Mouse (Mus musculus) left cerebral cortex, adult 11 months (tissue): ENCODE results near the gene Map3k5.

Experiments used
- DNase-seq: peaks from one replicate; pipeline ENCODE4 v3.0.0; 2022; ENCODE audit warnings: low spot score

Gene Map3k5

DNA sequence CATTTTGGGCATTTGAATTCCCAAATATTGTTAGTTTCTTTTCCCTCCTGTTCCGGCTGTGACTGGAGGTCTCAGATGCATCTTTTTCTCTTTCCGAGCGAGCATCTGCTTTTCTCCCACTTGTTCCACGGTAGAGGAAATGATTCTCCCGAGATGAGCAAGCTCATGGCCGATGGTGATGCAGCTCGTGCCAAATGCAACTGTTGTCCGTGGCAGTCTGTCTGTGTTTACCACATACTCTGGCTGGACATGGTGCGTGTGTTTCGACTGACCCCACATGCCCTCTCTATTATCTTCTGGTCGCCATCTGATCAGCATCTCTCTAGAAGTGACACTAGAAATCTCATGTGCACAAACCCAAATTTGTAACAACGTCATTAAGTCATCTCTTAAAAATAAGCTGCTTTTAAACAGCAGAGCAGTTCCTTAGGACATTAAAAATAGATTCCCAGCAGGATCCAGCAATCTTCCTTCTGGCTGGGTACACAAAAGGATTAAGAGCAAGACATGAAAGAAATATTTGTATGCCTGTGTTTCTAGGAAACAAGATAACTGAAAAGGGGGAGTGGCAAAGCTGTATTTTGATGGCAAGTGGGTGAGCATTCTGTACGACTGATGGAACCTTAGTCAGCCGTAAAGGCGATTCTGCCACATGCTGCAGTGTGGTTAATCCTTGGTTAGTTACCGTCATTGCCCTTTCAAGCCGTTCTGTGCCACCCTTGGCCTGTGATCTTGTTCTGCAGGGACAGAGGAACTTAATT lies 72.2 kb downstream of the Map3k5 start:
- no peak for DNase-seq

DNA sequence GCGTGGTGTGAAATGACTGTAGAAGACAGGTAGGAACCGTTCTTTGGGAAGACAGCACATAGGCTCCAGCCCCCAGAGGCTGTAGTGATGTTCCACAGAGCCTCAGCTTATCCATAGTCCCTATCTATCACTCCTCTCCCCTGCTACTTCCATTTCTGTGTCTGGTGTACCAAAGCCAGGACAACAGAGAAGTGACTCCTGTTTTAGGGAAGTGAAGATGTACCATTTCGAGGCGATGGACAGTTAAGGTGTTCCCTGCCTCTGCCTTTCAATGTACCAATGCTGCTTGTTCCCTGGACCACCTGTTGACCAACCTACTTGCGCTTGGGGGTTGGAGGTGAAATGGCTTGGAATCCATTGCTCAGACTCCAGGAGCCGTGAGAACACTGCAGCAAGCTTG lies 75.0 kb downstream of the Map3k5 start:
- no peak for DNase-seq

DNA sequence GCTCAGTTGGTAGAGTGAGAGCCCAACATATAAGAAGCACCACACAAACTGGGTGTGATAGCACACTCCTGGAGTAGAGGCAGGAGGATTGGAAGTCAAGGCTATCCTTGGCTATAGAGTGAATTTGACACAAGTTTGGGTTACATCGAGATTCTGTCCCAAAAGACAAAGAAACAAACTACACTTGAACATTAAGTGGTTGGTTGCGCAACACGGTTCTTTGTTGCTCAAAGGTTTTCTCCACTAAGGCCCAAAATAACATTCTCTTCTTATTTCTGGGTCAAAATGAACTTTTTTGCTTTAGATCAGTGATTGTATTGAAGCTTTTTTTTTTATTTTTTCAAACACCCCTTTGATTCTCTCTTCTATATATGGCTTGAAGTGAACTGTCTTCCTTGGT lies 75.7 kb downstream of the Map3k5 start:
- DNase-seq, result no peak

DNA sequence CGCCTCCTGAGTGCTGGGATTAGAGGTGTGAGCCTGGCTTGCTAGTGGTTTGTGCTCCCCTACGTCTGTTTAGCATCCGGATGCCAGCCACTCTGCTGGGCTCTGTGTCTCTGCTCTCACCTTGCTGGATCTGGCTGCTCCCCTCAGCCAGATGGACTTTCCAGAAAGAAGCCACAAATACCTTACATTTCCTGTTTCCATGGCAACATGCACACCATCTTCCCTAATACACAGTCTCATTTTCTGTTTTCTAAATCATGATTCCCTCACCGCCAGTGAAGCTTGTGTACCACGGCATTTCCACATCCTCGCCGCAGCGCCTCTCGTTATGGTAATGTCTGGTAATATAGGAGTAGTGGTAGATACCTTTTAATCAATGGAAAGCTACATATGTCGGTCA lies 84.1 kb downstream of the Map3k5 start:
- no peak for DNase-seq

DNA sequence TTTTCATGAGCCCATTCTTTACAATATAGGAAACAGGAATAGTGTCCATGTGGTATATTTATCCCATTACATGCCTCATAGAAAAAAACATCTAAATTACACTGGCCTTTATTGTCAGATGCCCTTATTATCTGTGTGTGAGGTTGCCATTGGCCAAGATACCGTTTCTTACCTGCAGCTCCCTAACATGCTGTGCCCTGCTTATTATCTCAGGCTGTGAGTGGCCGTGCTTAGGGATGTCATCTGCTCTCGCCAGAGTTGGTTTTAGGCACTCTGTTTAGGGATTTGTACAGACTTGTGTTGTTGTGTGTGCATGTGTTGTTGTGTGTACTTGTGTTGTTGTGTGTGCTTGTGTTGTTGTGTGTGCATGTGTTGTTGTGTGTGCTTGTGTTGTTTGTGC lies 84.5 kb downstream of the Map3k5 start:
- DNase-seq, result no peak

DNA sequence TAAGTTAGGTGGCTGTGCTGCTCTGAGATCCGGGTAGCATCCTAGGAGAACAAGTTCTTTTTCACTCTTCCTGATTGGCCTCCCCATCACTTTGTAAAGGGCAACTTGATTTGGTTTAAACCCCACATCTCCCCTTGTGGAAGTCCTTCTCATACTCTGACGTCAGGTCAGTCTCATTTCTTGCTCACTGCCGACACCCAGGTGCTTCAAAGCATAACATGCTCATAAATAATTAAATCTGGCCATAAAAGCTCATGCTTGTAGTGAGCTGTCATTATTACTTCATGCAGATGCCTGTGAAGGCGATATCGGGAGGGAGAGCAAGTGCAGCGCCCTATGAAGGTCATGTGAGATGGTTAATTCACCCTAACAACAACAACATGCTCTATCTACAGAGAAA lies 87.0 kb downstream of the Map3k5 start:
- DNase-seq, result no peak

DNA sequence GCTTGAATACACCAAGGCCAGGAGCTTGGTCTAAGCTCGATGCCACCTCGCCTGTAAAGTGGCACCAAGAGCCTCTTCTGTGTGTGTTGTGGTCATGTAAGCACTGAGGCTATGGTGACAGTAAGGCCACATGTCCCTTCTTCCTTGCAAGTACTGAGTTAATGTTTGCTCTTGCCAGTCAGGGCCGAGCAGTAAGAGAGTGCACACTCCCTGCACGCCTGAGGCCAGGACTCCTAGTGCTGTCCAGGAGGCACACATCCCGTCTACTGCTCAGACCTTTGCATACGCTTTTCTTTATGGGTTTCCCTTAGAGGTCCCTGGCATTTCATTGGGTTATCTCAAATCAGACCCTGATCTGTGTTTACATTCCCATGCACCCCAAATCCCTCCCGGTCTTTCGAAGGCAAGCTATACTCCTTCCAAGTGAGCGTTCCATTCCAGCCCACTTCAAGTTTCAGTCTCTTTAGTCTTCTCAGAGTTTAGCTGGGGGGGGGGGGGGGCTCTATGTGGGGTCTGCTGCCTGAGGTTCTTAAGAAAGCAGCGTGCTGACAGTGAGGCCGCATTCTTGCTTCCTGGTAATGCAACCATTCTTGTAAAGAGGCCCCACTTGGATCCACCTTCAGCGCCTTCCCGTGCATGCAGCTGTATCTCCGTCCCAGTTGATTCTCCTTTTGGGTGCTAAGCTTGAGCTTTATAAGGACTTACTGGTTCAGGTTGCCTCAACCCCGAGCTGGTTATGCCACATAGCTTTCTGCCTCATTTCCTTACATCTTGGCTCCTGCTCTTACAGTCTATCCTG lies 87.6 kb downstream of the Map3k5 start:
- DNase-seq, result no peak

DNA sequence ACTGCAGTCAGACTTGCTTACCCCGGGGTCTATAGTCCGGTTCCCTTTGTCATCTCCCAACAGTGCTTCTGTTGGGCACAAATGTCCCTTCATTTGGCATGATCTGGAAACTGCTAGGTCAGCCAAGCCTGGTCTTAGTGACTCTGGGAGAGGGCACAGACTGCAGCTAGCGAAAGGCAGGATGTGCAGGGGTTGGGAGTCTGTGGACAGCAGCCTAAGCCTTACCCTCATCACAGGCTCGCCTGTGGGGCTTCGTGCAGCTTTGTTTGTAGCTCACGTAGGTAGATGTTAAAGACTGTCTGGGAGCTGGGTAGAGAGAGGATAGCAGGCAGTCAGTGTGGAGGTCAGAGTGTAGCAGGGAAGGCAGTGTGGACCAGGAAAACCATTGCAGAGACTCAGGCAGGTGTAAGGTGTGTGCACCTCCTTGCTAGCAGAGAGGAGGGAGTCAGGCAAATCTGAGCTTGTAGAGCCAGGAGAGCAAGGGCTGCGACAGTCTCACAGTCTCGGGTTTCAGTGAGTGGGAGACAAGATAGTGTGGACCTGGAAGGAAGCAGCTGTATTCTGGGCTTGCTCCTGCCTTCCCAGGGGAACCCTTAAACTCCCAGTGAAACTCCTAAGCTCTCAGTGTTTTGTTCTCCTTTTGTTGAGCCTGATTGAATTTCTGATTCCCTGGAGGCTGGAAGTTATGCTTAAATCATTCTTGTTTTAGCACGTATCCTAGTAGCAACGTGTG lies 88.5 kb downstream of the Map3k5 start:
- DNase-seq, result no peak

DNA sequence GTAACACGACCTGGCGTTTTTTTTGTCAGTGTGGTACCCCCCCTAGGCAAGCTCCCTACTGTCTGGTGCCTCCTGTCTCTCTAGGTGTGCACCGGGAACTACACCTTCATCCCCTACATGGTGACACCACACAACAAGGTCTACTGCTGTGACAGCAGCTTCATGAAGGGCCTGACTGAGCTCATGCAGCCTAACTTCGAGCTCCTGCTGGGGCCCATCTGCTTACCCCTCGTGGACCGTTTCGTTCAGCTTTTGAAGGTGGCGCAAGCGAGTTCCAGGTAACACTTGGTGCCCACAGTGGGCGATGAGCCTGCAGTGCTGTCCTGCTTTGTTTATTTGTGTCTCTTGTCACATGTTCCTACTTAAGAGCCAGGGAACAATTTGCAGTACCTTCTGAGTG lies 89.3 kb downstream of the Map3k5 start:
- no peak for DNase-seq

DNA sequence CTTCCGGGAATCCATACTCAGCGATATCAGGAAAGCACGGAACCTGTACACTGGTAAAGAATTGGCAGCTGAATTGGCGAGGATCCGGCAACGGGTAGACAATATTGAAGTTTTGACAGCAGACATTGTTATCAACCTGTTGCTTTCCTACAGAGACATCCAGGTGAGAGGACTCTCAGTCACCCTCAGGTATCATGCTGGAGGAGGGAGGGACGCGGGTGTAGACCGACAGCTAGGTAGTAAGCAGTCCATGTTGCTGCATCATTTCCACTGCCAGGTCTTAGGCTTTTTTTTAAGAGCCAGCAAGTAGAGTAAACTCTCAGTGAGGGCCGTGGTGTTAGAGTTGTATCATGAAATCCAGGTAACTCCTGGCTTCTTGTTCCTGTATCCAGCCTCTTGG lies 90.6 kb downstream of the Map3k5 start:
- no peak for DNase-seq

DNA sequence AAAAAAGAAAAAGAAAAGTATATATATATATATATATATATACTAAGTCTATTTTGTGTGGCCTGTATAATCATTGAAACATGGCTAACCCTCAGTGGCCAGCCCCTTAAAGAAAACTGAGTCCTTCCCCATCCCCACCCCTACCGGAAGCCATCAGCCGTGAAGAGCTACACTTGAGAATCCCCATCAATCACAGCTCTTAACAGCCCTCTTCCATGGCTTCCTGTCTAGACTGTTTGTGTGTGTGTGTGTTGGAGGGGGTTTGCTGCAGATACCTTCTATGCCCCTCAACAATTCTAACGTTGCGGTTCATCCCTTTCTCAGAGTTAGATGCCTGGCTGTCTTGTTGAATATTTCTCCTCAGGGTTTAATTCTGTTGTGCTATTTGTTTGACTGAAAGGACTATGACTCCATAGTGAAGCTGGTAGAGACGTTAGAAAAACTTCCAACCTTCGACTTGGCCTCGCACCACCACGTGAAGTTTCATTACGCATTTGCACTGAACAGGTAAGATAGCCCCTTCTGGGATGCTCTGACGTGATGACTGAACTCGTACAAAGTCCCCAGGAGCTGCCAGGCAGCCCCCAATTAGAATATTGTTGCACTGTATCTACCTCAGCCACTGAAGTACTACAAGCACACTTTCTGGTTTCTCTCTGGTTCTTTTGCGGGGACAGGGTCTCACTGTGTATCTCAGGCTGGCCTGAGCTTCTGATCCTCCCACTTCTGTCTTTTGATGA lies 91.7 kb downstream of the Map3k5 start:
- no peak for DNase-seq

DNA sequence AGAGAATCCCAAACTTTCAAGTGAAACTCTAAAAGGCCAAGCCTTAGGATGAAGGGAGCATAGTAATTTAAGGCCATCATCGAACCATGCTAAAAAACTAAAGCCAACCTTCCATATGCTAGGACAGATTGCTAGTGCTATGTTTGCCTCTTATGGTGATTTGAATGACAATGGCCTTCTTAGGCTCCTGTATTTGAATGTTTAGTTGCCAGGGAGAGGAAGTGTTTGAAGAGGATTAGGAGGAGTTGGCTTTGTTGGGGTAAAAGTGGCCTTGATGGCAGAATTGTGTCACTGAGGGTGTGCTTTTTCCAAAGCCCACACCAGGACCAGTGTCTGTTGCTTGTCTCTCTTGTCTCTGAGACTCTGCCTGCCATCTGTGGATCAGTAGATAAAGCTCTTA lies 96.4 kb downstream of the Map3k5 start:
- DNase-seq, result no peak

DNA sequence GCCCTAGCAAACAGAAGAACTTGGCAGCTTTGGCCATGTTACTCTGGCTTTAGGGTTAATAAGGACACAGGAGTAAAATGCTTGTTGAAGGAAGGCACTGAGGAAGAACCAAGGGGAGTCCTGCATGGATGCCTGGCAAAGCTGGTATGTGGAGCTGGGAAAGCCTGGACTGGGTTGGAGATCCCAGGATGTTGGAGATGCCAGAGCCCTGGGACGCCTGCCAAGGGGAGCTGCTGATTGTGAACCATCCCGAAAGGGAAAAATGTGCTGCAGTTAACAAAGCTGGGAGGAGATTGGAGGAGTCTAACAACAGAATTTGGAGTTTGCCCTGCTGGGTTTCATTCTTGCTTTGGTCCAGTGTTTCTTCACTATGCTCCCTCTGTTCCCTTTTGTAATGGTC lies 97.7 kb downstream of the Map3k5 start:
- no peak for DNase-seq

DNA sequence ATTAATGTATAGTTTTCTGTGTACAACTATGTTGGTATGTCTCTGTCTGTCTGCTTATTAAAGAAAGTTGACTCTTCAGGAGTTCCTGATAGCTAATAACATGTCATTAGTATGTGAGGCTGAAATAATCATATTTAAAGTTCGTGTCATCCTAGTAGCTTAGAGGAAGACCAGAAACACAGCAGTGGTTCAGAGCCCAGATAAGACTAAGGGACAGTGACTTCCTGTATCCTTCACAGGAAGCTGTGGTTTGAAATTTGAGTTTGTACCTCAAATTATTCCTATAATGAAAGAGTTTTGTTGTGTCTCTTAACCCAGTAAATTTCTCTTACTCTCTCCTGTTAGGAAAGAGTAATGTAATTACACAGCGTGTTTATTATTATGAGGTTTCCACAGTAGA lies 102.1 kb downstream of the Map3k5 start:
- DNase-seq, result no peak

DNA sequence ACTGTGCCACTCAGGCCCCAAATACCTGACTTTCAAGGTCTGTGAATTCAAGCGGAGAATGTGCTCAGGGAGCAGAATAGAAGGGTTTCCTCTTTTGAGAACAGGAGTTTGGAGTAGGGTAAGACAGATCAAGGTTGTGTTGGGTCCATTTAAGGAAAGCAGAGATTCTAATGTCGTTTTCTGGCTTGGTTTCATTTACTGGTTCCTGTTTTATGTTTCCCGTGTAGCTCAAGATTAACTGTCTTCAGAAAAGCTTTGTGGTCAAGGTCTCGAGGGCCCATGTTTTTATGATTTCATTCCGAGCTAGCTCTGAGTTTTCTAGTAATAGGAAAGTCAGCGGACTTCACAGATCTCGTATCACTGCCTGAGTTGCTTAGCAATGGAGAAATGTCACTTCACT lies 102.6 kb downstream of the Map3k5 start:
- DNase-seq, result no peak

DNA sequence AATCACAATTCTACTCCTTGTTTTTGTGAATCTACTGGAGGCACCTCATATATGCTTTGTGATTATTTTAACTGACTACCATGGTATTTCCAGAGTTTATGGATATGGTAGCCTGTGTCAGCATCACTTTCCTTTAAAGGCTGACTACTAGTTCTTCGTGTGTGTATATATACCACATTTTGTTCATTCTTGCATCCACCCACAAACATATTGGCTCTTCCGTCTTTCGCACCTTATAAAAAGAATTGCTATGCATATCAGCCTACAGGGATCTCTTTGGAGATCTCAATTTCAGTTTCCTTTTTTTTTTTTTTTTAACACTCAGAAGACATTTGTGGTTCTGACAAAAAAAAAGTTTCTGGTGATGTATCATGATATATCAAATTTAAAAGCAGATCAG lies 105.3 kb downstream of the Map3k5 start:
- no peak for DNase-seq

DNA sequence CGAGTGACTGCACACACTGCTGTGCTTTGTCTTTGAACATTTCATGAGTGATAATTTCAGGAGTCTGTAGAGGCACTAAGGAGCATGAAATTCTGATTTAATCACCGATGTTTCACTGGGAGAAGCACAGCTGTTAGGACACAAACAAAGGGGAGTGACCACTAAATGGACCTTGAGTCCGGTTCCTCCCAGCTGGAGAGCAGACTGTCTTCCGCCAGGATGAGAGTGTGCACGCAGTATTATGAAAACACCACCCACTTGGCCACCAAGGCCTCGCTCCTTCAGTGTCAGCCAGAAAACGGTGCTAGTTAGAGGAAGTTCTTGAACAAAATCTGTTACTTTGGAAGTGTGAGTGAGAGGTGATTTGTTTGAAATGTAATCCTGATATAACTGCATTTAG lies 105.8 kb downstream of the Map3k5 start:
- DNase-seq, result no peak

DNA sequence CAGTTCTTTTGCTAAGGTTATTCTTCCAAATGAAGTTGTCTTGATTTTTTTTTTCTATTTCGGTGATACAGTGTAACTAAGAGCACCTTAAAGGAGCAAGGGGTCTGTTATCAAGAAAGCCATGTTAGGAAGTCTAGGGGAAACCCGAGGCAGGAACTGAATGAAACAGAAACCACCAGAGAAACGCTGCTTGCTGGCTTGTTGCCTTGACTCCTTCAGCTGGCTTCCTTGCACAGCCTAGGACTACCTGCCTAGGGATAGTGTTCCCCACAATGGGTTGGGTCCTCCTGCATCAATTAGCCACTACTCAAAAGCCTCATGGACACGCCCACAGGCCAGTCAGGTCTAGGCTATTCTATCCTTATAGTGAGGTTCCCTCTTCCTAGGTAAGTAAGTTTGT lies 106.4 kb downstream of the Map3k5 start:
- no peak for DNase-seq

DNA sequence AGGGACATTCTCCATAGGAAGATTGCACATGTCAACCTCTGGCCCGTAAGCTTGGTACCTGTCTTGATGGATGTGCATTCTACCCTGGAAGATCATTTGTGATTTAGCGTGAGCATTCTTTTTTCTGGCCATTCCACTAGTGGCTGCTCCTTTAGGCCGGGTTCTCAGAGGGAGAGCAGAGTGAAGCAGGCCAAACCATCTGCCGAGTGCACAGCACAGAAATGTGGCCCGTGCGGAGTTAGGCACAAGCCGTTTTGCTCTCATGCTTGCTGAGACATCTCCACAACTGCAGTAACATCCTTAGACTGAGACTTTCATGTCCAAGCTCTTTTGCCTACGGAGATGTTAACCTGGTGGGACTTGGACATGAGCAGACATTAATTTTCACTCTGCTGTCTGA lies 107.8 kb downstream of the Map3k5 start:
- DNase-seq, result no peak

DNA sequence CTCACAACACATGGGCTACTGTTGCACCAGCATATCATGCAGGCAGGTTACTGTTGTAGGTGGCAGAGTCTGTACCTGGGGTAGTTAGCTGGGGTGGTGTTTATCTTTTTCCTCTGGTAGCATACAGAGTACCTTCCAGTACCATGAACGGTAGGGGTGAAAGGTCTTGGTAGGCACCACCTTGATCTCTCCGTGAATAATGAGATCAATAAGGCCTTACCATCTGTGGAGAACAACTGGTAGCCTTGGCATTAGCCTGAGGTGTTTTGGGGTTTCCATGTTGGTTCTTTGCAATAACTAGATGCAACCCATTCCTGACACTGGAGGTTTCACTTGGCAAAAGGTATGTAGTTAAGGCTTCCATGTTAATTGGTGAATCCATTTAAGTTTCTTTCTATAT lies 109.8 kb downstream of the Map3k5 start:
- no peak for DNase-seq

DNA sequence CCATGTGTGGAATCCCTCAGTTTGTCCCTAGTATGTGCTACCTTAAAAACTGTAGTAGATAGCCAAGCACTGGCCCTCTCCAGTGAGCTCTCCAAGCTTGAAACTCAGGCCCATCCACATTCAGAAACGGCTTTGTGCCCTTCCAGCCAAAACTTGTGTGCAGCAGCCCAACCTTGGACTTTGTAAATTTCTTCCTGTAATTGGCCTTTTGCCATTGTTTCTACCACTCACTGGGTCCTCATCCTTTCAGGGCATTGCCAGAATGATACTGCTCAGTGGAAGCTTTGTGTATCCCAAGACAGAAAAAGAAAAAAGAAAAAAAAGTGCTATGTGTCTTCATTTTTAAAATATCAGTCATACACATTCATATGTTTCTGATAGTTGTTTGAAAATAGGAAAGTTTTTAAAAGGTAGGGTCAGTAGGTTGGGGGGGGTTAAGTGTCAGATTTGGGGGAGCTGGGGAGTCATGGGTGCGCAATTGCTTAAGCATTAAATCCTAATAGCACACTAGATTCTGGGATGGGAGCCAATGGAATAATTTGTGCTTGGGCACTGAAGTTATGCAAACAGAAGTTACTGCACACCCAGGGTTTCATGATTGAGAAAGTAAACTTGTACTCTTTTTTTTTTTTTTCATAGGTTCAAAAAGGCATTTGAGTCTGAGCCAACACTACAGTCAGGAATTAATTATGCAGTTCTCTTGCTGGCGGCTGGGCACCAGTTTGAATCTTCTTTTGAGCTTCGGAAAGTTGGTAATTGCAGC lies 111.6 kb downstream of the Map3k5 start:
- no peak for DNase-seq
